Mouse (Mus musculus): ENCODE results near the gene Npas1. TPM values are rescaled to one million over a fixed set of nuclear protein-coding genes. Genes with fewer than 3 reads are reported as not detected.

The Npas1 gene
- total RNA-seq, 2 experiments from 2014 or later: not detected

DNA sequence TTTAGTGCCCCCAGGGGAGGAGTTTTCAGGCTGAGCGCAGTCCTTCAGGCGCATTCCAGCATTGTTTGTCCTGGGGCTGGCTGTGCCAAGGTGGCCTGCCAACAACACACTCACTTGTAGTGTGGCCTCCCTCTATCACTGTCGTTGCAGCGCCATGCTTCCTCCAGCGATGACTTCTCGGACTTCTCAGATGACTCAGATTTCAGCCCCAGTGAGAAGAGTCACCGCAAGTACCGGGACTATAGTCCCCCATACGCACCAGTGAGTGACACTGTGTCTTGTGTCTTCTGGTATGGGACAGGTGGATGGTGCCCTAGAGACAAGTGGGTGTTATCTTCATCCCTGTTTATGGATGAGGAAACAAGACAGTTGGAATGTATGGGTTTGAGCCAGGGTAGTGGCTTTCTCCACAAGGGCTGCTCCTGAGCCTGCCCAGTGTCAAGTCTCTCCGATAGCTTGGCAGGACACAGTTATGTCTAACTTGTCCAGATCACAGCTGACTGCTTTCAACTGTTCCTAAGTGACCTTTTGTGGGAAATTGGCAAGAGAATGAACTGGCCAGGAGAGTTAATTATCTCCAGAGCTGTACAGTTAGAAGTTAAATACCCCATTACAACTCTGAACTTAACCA is 60.3 kb downstream of the Npas1 start:
- DNase-seq: peak; percentile 66

- no peak for DNase-seq
Measured at GRCm38 (mm10) chr7:16415426-16415825, 62.1 kb downstream of the Npas1 start.

GRCm38 (mm10) chr7:16412930-16413329 is 64.6 kb downstream of the Npas1 start:
- DNase-seq: no peak

- DNase-seq: no peak
Measured at GRCm38 (mm10) chr7:16412220-16412896, 65.2 kb downstream of the Npas1 start.

DNA sequence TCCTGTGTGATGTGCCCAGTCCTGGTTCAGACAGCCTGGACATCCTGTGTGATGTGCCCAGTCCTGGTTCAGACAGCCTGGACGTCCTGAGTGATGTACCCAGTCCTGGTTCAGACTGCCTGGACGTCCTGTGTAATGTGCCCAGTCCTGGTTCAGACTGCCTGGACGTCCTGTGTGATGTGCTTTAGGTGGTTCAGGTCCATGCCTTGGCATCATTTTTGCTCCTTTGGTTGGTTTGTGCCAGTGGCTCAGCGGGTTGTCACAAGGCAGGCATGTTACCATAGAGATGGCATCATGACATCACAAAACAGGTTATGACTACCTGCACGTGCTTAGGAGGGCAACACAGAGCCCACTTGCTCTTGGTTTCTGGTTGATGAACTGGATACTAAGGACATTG is 66.4 kb downstream of the Npas1 start:
- no peak for DNase-seq

- no peak for DNase-seq
Measured at GRCm38 (mm10) chr7:16406978-16407377, 70.5 kb downstream of the Npas1 start.

Other genes starting within 250 kb of the Npas1 start
- gene C5ar2, start 233.6 kb downstream of the Npas1 start, total RNA-seq (2021): under 1 TPM; 0.45 to 0.50 TPM
- 1 to 10 TPM; 1.8 to 1.9 TPM for gene C5ar1, start 218.2 kb downstream of the Npas1 start, total RNA-seq (2021)
- 10 to 100 TPM; 12.5 to 13.6 TPM for gene Inafm1, start 204.1 kb downstream of the Npas1 start, total RNA-seq (2021)
- gene Ccdc9, start 190.9 kb downstream of the Npas1 start, total RNA-seq (2021): 10 to 100 TPM; 39.4 to 43.1 TPM
- 1 to 10 TPM; 7.0 to 9.0 TPM for gene Bbc3, start 169.3 kb downstream of the Npas1 start, total RNA-seq (2021)
- gene Sae1, start 89.9 kb downstream of the Npas1 start, total RNA-seq (2021): 100 to 1,000 TPM; 105 to 110 TPM
- gene Zc3h4, start 76.8 kb downstream of the Npas1 start, total RNA-seq (2021): 10 to 100 TPM; 36.8 to 39.3 TPM
- gene Tmem160, start 24.9 kb downstream of the Npas1 start, total RNA-seq (2021): 10 to 100 TPM; 70.3 to 77.9 TPM
- gene Arhgap35, start 137.3 kb upstream of the Npas1 start, total RNA-seq (2021): 10 to 100 TPM; 71.9 to 74.5 TPM
- gene Ceacam15, start 198.0 kb upstream of the Npas1 start, total RNA-seq (2021): under 1 TPM; 0.38 to 0.64 TPM
- gene Ceacam9, start 244.2 kb upstream of the Npas1 start, total RNA-seq (2021): not detected